Mouse (Mus musculus) liver, postnatal 0 days (tissue): ENCODE measurements at regions not wholly inside any gene's neighbourhood (a gene's known extent, or its start where the extent isn't known, plus 50 kb on each side); places are given as distances from the start of the nearest gene placed in this dataset.

ENCODE experiments used
- ATAC-seq: fragments of 200-750 bp; cut with Nextera tagmentation; 2 replicates; pipeline ENCODE4 v1.8.0; 2017; ENCODE audit warnings: mild to moderate bottlenecking, moderate library complexity
- DNase-seq: peaks from one replicate; pipeline ENCODE4 v3.0.0-alpha.2; 2016
- H3K27ac ChIP-seq: fragments of 300-500 bp; sonication (generic); 2 replicates; pipeline ENCODE4 v1.5.1; 2014; ENCODE audit warnings: antibody characterized with exemption, moderate library complexity, mild to moderate bottlenecking, low read depth
- H3K27me3 ChIP-seq: fragments of 300-500 bp; sonication (generic); 2 replicates; pipeline ENCODE4 v1.6.1; 2014; ENCODE audit warnings: low read length, control low read depth, mixed read lengths; ENCODE audit not compliant: insufficient read depth
- H3K36me3 ChIP-seq: fragments of 300-500 bp; sonication (generic); replicated peaks from 2 replicates; pipeline ENCODE4 v1.6.1; 2014; ENCODE audit warnings: mild to moderate bottlenecking, control low read depth, low read length, moderate library complexity, mixed read lengths; ENCODE audit not compliant: insufficient read depth
- H3K4me1 ChIP-seq: fragments of 300-500 bp; sonication (generic); 2 replicates; pipeline ENCODE4 v1.6.1; 2014; ENCODE audit warnings: antibody characterized with exemption, mild to moderate bottlenecking, control low read depth; ENCODE audit not compliant: insufficient read depth
- H3K4me2 ChIP-seq: fragments of 300-500 bp; sonication (generic); 2 replicates; pipeline ENCODE4 v1.6.1; 2014; ENCODE audit warnings: low read depth, mild to moderate bottlenecking, low read length, moderate library complexity, mixed read lengths
- H3K4me3 ChIP-seq: fragments of 300-500 bp; sonication (generic); 2 replicates; pipeline ENCODE4 v1.5.1; 2014; ENCODE audit warnings: low read depth, low read length
- H3K9ac ChIP-seq: fragments of 300-500 bp; sonication (generic); replicated peaks from 2 replicates; pipeline ENCODE4 v1.6.1; 2014; ENCODE audit warnings: mild to moderate bottlenecking, moderate library complexity
- H3K9me3 ChIP-seq: fragments of 300-500 bp; sonication (generic); 2 replicates; pipeline ENCODE4 v1.6.1; 2016; ENCODE audit warnings: mild to moderate bottlenecking, control low read depth, low read length, mixed read lengths
- CTCF ChIP-seq: sonication (generic); IDR thresholded peaks from 2 replicates; pipeline ENCODE4 v1.5.1; 2016; ENCODE audit warnings: antibody characterized with exemption, low read depth
- EP300 ChIP-seq: IDR thresholded peaks from 2 replicates; pipeline ENCODE4 v1.6.1; 2016; ENCODE audit warnings: antibody characterized with exemption, low read depth, mild to moderate bottlenecking
- WGBS: fragments of 180-500 bp; shearing (Covaris S2); extraction: QIAGEN DNeasy Blood & Tissue Kit; methylation state at CpG from one replicate; pipeline ENCODE4 v1.1.7; 2014; ENCODE audit not compliant: insufficient replicate concordance; 5-methylcytosine and 5-hydroxymethylcytosine counted together

DNA sequence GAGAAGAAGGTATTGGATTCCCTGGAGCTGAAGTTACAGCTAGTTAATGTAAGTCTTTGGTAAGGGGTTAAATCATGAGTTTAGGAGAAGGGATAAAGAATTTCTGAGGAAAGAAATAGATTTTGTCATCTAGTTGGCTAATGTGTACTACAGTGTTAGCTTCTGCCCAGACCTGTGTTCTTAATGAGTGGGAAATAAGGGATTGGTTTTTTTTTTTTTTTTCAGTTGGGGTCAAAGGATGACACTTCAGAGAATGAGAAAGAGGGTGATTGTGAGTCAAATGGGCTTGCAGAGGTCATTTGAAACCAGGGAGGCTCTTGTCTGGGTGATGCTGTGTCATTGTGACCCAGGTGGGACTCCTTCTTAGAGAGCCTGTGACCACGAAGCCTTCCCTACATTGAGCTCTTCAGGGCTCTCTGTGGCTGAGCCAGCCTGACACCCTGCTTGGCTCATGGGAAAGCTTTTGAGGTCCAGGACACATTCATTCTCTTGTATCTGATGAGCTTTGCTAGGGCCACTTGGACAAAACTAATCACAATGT lies 246.1 kb downstream of the Rplp1 start:
- Histone ChIP-seq H3K4me3 (no peak overlapping the region), H3K36me3 (no peaks in the 10 kb centered on the region), H3K9ac (no peak overlapping the region), H3K4me2 (no peak overlapping the region), H3K9me3 (no peaks in the 10 kb centered on the region), H3K27me3 (no peaks in the 10 kb centered on the region; the same call in 1 of the 2 replicates), H3K4me1 (peaks cover 18% of the 10 kb centered on the region), H3K27ac (no peak overlapping the region)
- WGBS = 70% methylated on average over 1 of the region's 1 CpGs
- no peak for DNase-seq
- no peak for TF ChIP-seq EP300
- no peak for TF ChIP-seq CTCF
- no peak for ATAC-seq

DNA sequence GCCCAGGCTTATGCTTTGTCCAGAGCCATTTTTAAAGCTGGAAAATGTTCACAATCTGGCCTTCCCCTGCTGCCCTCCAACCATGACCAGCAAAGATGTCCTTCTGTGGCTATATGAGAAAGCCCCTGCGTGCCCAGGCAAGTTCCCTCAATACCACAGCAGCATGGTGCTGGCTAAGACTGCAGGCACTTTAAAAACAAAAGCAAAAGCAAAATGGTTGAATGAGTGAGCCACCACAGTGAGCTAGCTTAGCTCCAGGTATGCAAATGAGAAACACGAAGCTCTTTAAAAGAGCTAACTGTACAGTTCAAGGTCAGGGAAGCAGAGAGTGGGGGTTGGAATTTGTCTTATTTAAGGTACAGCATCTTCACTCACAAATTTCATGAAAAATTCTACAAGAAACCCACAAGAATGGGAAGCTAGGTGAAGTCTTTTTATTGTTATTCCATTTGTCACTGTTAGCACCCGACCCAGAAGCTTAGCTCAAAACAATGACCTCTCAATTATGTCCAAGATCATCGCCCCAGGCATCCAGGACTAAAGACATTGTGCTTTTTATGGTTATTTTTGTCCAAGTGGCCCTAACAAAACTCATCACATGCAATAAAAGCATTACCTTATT lies 246.8 kb downstream of the Rplp1 start:
- Histone ChIP-seq H3K27ac (no peak overlapping the region), H3K4me1 (peaks cover 18% of the 10 kb centered on the region), H3K4me2 (no peak overlapping the region), H3K27me3 (no peaks in the 10 kb centered on the region; the same call in 1 of the 2 replicates), H3K4me3 (no peak overlapping the region), H3K9ac (no peak overlapping the region), H3K9me3 (no peaks in the 10 kb centered on the region), H3K36me3 (no peaks in the 10 kb centered on the region)
- ATAC-seq (no peak), DNase-seq (no peak)
- WGBS = 61% methylated on average over 4 of the region's 4 CpGs
- TF ChIP-seq EP300 = no peak
- no peak for TF ChIP-seq CTCF

DNA sequence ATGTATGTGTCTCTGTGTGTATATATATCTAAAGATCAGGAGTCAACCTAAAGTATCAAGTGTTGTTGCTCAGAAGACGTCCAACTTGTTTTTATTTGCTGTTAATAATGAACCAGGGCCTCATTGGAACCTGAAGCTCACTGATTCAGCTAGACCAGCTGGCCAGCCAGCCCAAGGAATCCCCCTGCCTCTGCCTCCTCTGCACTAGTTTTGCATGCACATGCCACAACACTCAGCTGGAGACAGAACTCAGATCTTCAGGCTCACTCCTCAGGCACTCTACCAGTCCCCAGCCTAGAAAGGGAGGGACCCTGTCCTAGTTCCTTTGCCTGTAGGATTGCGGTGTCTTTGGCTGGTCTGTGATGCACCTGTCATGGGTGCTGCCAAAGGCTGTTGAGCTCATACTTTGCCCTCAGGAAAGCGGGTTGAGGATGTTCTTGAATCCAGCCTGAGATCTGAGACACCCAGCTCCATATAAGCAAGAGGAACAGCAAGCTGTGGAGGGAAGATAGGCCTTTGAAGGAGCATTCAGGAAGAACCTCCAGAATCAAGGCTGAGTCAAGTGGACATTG lies 247.5 kb downstream of the Rplp1 start:
- no peak overlapping the region for H3K4me3 ChIP-seq
- no peaks in the 10 kb centered on the region for H3K9me3 ChIP-seq
- ATAC-seq = no peak
- DNase-seq = no peak
- H3K9ac ChIP-seq = no peak overlapping the region
- H3K27me3 ChIP-seq = no peaks in the 10 kb centered on the region; the same call in 1 of the 2 replicates
- 68% methylated on average over 3 of the region's 3 CpGs for WGBS
- no peak overlapping the region for H3K27ac ChIP-seq
- no peaks in the 10 kb centered on the region for H3K36me3 ChIP-seq
- H3K4me1 ChIP-seq = peaks cover 18% of the 10 kb centered on the region
- no peak overlapping the region for H3K4me2 ChIP-seq
- TF ChIP-seq CTCF (no peak), EP300 (no peak)

DNA sequence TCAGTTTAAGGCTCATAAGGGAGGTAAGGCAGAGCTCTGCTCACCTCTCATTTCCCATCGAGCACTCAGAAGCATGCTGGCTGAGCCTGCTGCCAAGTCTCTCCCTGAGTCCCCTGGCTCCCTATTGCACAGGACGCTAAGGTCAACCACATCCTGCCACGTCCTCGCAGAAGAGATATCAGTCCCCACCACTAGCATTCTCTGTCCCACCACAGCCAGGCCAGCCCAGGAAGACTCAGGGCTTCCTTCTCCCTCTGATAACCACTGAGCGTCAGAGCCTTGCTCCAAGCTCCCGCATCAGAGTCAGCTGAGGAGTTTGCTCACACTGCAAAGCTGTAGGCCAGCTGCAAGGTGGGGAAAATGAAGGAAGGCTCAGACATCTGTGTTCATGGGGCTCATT lies 248.2 kb downstream of the Rplp1 start:
- H3K4me3 ChIP-seq = no peak overlapping the region
- TF ChIP-seq EP300 = no peak
- no peak for TF ChIP-seq CTCF
- 12% methylated on average over 6 of the region's 6 CpGs for WGBS
- H3K27me3 ChIP-seq = no peaks in the 10 kb centered on the region; the same call in 1 of the 2 replicates
- ATAC-seq (peak; percentile 72), DNase-seq (peak; percentile 41)
- H3K36me3 ChIP-seq = no peaks in the 10 kb centered on the region
- H3K27ac ChIP-seq = no peak overlapping the region
- no peak overlapping the region for H3K9ac ChIP-seq
- H3K4me1 ChIP-seq = peaks cover 18% of the 10 kb centered on the region
- no peak overlapping the region for H3K4me2 ChIP-seq
- H3K9me3 ChIP-seq = no peaks in the 10 kb centered on the region

DNA sequence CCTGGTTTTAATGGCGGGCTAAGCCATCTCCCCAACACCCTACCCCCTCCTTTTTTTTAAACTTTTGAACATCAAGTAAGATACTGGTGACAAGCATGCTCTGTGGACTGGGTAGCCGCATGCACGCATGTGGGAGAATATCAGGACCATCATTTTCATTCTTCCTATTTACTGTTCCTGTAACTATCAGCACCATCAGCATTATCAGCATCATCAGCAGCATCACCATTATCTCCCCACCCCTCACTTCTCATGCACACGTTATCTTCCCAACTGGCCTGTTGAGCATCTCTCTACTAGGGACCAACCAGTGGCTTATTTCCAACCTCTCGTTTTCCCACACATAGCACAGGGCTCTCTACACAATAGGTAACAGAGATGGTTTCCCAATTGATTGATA lies 249.1 kb downstream of the Rplp1 start:
- WGBS = 72% methylated on average over 5 of the region's 5 CpGs
- Histone ChIP-seq H3K4me1 (peaks cover 16% of the 10 kb centered on the region), H3K9me3 (no peaks in the 10 kb centered on the region), H3K4me3 (no peak overlapping the region), H3K4me2 (no peak overlapping the region), H3K36me3 (no peaks in the 10 kb centered on the region), H3K9ac (no peak overlapping the region), H3K27me3 (no peaks in the 10 kb centered on the region; the same call in 1 of the 2 replicates), H3K27ac (no peak overlapping the region)
- DNase-seq (no peak), ATAC-seq (no peak)
- no peak for TF ChIP-seq CTCF
- no peak for TF ChIP-seq EP300

DNA sequence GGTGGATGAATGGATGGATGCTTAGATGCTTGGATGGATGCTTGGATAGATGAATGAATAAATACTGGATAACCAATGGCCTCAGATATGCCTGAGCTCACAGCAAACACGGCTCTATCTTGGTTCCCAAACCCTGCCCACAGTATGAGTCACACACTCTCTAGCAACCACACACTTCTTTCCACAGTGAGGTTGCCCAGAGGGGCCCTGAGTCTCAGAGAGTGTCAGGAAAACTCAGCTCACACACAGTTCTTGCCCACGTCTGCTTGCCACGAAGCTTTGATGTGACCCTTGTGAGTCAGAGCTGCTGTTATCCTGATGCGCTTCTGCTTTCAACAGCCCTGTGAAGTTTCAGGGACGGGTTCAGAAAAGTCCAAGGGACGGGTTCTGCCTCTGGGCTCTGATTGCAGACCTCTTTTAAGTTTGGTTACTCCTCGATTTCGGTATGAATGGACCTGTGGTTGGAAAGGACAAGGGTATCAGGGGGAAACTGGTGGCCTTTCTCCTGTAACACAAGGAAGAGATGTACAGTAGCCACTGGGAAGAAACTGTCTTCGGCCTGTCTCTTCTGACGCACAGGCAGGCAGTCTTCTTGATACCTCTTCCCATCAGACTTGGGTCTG lies 250.2 kb downstream of the Rplp1 start:
- H3K9ac ChIP-seq = no peak overlapping the region
- H3K36me3 ChIP-seq = no peaks in the 10 kb centered on the region
- no peak overlapping the region for H3K4me3 ChIP-seq
- no peak overlapping the region for H3K4me2 ChIP-seq
- no peak for TF ChIP-seq EP300
- H3K4me1 ChIP-seq = peaks cover 9% of the 10 kb centered on the region; the same call in 1 of the 2 replicates
- no peak overlapping the region for H3K27ac ChIP-seq
- DNase-seq = no peak
- peaks cover 2% of the 10 kb centered on the region; the same call in 1 of the 2 replicates for H3K27me3 ChIP-seq
- H3K9me3 ChIP-seq = no peaks in the 10 kb centered on the region
- 64% methylated on average over 10 of the region's 10 CpGs for WGBS
- no peak for ATAC-seq
